Mouse (Mus musculus) urinary bladder, postnatal 36 days (tissue): ENCODE measurements around the gene Foxj1.

ENCODE experiments used
- DNase-seq, 2 experiments: peaks; one replicate each; pipeline ENCODE4 v3.0.0; 2022; ENCODE audit warnings: low spot score in 2 of 2, mixed read lengths in 1 of 2

Foxj1 gene

GRCm38 (mm10) chr11:116306126-116306982, 28.8 kb downstream of the Foxj1 start:
- peak; percentile 91 to 93 for DNase-seq

- no peak for DNase-seq
Measured at GRCm38 (mm10) chr11:116305423-116305822, 29.8 kb downstream of the Foxj1 start.

GRCm38 (mm10) chr11:116298621-116299020, 36.6 kb downstream of the Foxj1 start:
- DNase-seq: no peak

- no peak for DNase-seq
Measured at GRCm38 (mm10) chr11:116298221-116298620, 37.0 kb downstream of the Foxj1 start.

- no peak for DNase-seq
Measured at GRCm38 (mm10) chr11:116297017-116297416, 38.2 kb downstream of the Foxj1 start.

GRCm38 (mm10) chr11:116296191-116296734, 38.9 kb downstream of the Foxj1 start:
- no peak for DNase-seq

GRCm38 (mm10) chr11:116294319-116294718, 40.9 kb downstream of the Foxj1 start:
- peak; percentile 20 to 44 for DNase-seq

GRCm38 (mm10) chr11:116293538-116294137, 41.6 kb downstream of the Foxj1 start:
- no peak for DNase-seq

- DNase-seq: no peak
Measured at GRCm38 (mm10) chr11:116292401-116292800, 42.8 kb downstream of the Foxj1 start.

- DNase-seq: no peak
Measured at GRCm38 (mm10) chr11:116290556-116290955, 44.6 kb downstream of the Foxj1 start.

GRCm38 (mm10) chr11:116287351-116287750, 47.8 kb downstream of the Foxj1 start:
- DNase-seq: no peak

- no peak for DNase-seq
Measured at GRCm38 (mm10) chr11:116285770-116286191, 49.4 kb downstream of the Foxj1 start.

GRCm38 (mm10) chr11:116283982-116284381, 51.2 kb downstream of the Foxj1 start:
- no peak for DNase-seq

- no peak for DNase-seq
Measured at GRCm38 (mm10) chr11:116282912-116283521, 52.2 kb downstream of the Foxj1 start.

- no peak for DNase-seq
Measured at GRCm38 (mm10) chr11:116282089-116282488, 53.1 kb downstream of the Foxj1 start.

GRCm38 (mm10) chr11:116281671-116282070, 53.5 kb downstream of the Foxj1 start:
- DNase-seq: no peak

GRCm38 (mm10) chr11:116280751-116281663, 54.2 kb downstream of the Foxj1 start, which contains the start of gene Galr2:
Gene Galr2, plus strand, starts transcription at chr11:116280939.
- DNase-seq: no peak
